Mouse (Mus musculus) heart, postnatal 36 days (tissue): Measurements from ENCODE around the gene Smg6. TPM values are rescaled to one million over a fixed set of nuclear protein-coding genes. Genes with fewer than 3 reads are reported as not detected.
A peak's percentile ranks its signal among the peaks of the same experiment; 100 is the strongest.

Experiments used
- DNase-seq, 2 experiments: peaks; one replicate each; pipeline ENCODE4 v3.0.0; 2021 to 2022
- intact Hi-C: fragments of 180-260 bp; cut with DNase I; formaldehyde crosslinking; loops from one replicate; pipeline ENCODE4 v1.15.1; 2025
- total RNA-seq, 2 experiments: library from RNA; stranded (reverse); gene quantifications; 2 replicates each; pipeline ENCODE4 v1.2.3; 2021

The Smg6 gene
- total RNA-seq, 2 experiments from 2014 or later = 18.2 to 21.0 TPM

- intact Hi-C loops = no loop called here
These were observed 108.0 kb downstream of the Smg6 start for GRCm38 (mm10) chr11:75033581-75034067.

GRCm38 (mm10) chr11:75034104-75034503, 108.5 kb downstream of the Smg6 start:
- intact Hi-C loops = no loop called here
- no peak for DNase-seq

More at GRCm38 (mm10) chr11:75033581-75034067, 108.0 kb downstream of the Smg6 start:
- DNase-seq = no peak

- intact Hi-C loops = loop anchor here (2.0 kb wide), 1 partner anchor 32 kb away; no protein-coding TSS in a partner anchor
- peak in 1 of 2 experiments; percentile 17 for DNase-seq
These were observed 118.7 kb downstream of the Smg6 start for GRCm38 (mm10) chr11:75044333-75044732.

GRCm38 (mm10) chr11:75045822-75046221, 120.2 kb downstream of the Smg6 start:
- intact Hi-C loops = loop anchor here (2.0 to 5.0 kb wide), 2 partner anchors 33 to 64 kb away; no protein-coding TSS in a partner anchor
- no peak for DNase-seq

GRCm38 (mm10) chr11:75046638-75047037, 121.0 kb downstream of the Smg6 start:
- peak in 1 of 2 experiments; percentile 17 for DNase-seq
- intact Hi-C loops = loop anchor here (5.0 kb wide), 1 partner anchor 64 kb away; no protein-coding TSS in a partner anchor

GRCm38 (mm10) chr11:75047066-75047465, 121.4 kb downstream of the Smg6 start:
- intact Hi-C loops = loop anchor here (5.0 kb wide), 1 partner anchor 65 kb away; no protein-coding TSS in a partner anchor
- DNase-seq = peak; percentile 90 to 92

GRCm38 (mm10) chr11:75047736-75048407, 122.2 kb downstream of the Smg6 start:
- peak; percentile 43 to 53 for DNase-seq
- intact Hi-C loops = loop anchor here (2.0 to 5.0 kb wide), 2 partner anchors 66 to 117 kb away; no protein-coding TSS in a partner anchor

- intact Hi-C loops = loop anchor here (2.0 to 5.0 kb wide), 2 partner anchors 67 to 116 kb away; no protein-coding TSS in a partner anchor
- no peak for DNase-seq
These were observed 123.5 kb downstream of the Smg6 start for GRCm38 (mm10) chr11:75049146-75049545.

- intact Hi-C loops = loop anchor here (2.0 to 5.0 kb wide), 3 partner anchors 58 to 115 kb away; no protein-coding TSS in a partner anchor
- no peak for DNase-seq
These were observed 124.2 kb downstream of the Smg6 start for GRCm38 (mm10) chr11:75049807-75050206.

- no peak for DNase-seq
- intact Hi-C loops = loop anchor here (5.0 kb wide), 1 partner anchor 59 kb away; no protein-coding TSS in a partner anchor
These were observed 125.6 kb downstream of the Smg6 start for GRCm38 (mm10) chr11:75051239-75051638.

- intact Hi-C loops = loop anchor here (5.0 kb wide), 1 partner anchor 60 kb away; no protein-coding TSS in a partner anchor
- peak; percentile 33 to 53 for DNase-seq
These were observed 126.3 kb downstream of the Smg6 start for GRCm38 (mm10) chr11:75051712-75052550.

GRCm38 (mm10) chr11:75053020-75053419, 127.4 kb downstream of the Smg6 start:
- intact Hi-C loops = loop anchor here (5.0 kb wide), 1 partner anchor 61 kb away; no protein-coding TSS in a partner anchor
- peak in 1 of 2 experiments; percentile 34 for DNase-seq

GRCm38 (mm10) chr11:75053722-75054121, 128.1 kb downstream of the Smg6 start:
- DNase-seq = peak in 1 of 2 experiments; percentile 37
- intact Hi-C loops = loop anchor here (5.0 kb wide), 1 partner anchor 61 kb away; no protein-coding TSS in a partner anchor

GRCm38 (mm10) chr11:75054184-75054877, 128.7 kb downstream of the Smg6 start:
- DNase-seq = peak in 1 of 2 experiments; percentile 52
- intact Hi-C loops = loop anchor here (5.0 kb wide), 1 partner anchor 62 kb away; no protein-coding TSS in a partner anchor

GRCm38 (mm10) chr11:75054878-75055214, 129.2 kb downstream of the Smg6 start:
- no peak for DNase-seq

GRCm38 (mm10) chr11:75062650-75063049, 137.0 kb downstream of the Smg6 start:
- intact Hi-C loops = no loop called here
- no peak for DNase-seq

More at GRCm38 (mm10) chr11:75054878-75055214, 129.2 kb downstream of the Smg6 start:
- intact Hi-C loops = loop anchor here (5.0 kb wide), 1 partner anchor 63 kb away; no protein-coding TSS in a partner anchor

GRCm38 (mm10) chr11:75064266-75064665, 138.6 kb downstream of the Smg6 start:
- intact Hi-C loops = no loop called here

GRCm38 (mm10) chr11:75071352-75071751, 145.7 kb downstream of the Smg6 start:
- DNase-seq = no peak
- intact Hi-C loops = no loop called here

More at GRCm38 (mm10) chr11:75064266-75064665, 138.6 kb downstream of the Smg6 start:
- no peak for DNase-seq

- DNase-seq = peak in 1 of 2 experiments; percentile 36
- intact Hi-C loops = no loop called here
These were observed 147.5 kb downstream of the Smg6 start for GRCm38 (mm10) chr11:75072932-75073625.
